Mouse (Mus musculus) kidney, embryonic 15.5 days (tissue): Measurements from ENCODE around the gene Kcnk4. TPM values are rescaled to one million over a fixed set of nuclear protein-coding genes. Genes with fewer than 3 reads are reported as not detected.

Experiments
- ATAC-seq: fragments of 200-750 bp; cut with Nextera tagmentation; replicated peaks from 2 replicates; pipeline ENCODE4 v1.8.0; 2017; ENCODE audit warnings: moderate TSS enrichment; ENCODE audit not compliant: low FRiP score
- H3K27ac ChIP-seq: fragments of 300-500 bp; sonication (generic); 2 replicates; pipeline ENCODE4 v1.5.1; 2015; ENCODE audit warnings: mild to moderate bottlenecking, inconsistent platforms
- H3K27me3 ChIP-seq: fragments of 300-500 bp; sonication (generic); 2 replicates; pipeline ENCODE4 v1.6.1; 2015; ENCODE audit warnings: inconsistent platforms
- H3K36me3 ChIP-seq: fragments of 300-500 bp; sonication (generic); 2 replicates; pipeline ENCODE4 v1.6.1; 2015; ENCODE audit warnings: inconsistent platforms
- H3K4me1 ChIP-seq: fragments of 300-500 bp; sonication (generic); 2 replicates; pipeline ENCODE4 v1.6.1; 2015; ENCODE audit warnings: inconsistent platforms
- H3K4me2 ChIP-seq: fragments of 300-500 bp; sonication (generic); 2 replicates; pipeline ENCODE4 v1.6.1; 2015; ENCODE audit warnings: moderate library complexity, mild to moderate bottlenecking, inconsistent platforms
- H3K4me3 ChIP-seq: fragments of 300-500 bp; sonication (generic); replicated peaks from 2 replicates; pipeline ENCODE4 v1.5.1; 2015; ENCODE audit warnings: mild to moderate bottlenecking, inconsistent platforms
- H3K9ac ChIP-seq: fragments of 300-500 bp; sonication (generic); 2 replicates; pipeline ENCODE4 v1.6.1; 2015; ENCODE audit warnings: mild to moderate bottlenecking, inconsistent platforms
- H3K9me3 ChIP-seq: fragments of 300-500 bp; sonication (generic); replicated peaks from 2 replicates; pipeline ENCODE4 v1.6.1; 2016; ENCODE audit warnings: inconsistent platforms
- WGBS: fragments of 180-500 bp; shearing (Covaris S2); methylation state at CpG from one replicate; pipeline ENCODE4 v1.1.7; 2015; ENCODE audit warnings: mixed read lengths; 5-methylcytosine and 5-hydroxymethylcytosine counted together
- polyA plus RNA-seq: library from polyadenylated mRNA; unstranded; fragments of >200 nt; fragmentation: Nextera tagmentation; extraction: Ambion mirVana; gene quantifications from 2 replicates; pipeline ENCODE4 v1.2.1, GENCODE M21; 2015

Kcnk4 gene
- polyA plus RNA-seq, 1 experiment from 2014 or later: 0.45 TPM

DNA sequence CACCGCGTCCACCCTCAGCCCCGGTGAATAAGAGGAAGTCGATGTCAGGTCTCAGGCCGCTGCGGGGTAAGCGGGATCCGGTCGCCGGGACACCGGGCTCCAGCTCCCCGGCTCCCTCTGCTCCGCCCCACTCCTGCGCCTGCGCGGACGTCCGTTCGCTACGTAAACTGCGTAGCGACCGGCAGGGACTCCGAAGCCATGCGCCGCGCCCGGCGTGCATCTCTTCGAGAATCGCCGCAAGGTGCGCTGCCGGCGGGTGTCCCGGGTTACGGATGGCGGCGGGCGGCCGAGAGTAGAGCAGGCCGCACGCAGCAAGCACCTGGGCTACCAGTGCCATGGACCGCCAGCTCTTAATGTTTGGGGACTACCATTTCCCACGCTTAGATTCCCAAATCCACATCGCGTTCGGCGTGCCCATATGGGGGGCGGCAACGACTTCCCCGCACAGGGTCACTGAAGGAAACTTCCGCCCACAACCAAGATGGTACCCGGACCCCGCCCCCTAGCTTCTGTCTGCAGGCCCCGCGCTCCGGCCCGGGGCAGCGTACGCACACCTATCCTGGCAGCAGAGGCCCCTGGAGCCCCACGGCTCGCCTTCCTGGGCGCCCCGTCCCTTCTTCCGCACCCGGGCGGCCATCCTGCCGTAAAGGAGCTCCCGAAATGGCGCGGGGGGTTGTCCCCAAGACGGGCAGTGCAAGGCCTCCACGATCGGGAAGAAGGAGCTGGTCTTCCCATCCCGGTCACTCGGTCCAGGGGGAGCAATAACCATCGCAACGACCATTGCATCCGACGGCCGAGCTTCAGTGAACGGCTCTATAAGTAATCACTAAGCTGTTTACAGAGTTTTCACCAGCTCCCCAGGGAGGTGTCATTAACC lies 7.3 kb upstream of the Kcnk4 start, which contains the start of gene Bad:
Gene Bad (plus strand): TSS at position 490 of the 877 bp plus-strand sequence.
- Histone ChIP-seq H3K4me1 (peaks cover 33% of the 10 kb centered on the region), H3K9me3 (no peaks in the 10 kb centered on the region), H3K27ac (peak within 1 kb of the TSS; percentile 99), H3K4me3 (peak within 1 kb of the TSS; percentile 88), H3K4me2 (peak within 1 kb of the TSS; percentile 94), H3K9ac (peak within 1 kb of the TSS; percentile 93), H3K27me3 (no peaks in the 10 kb centered on the region), H3K36me3 (peaks cover 12% of the 10 kb centered on the region; the same call in 1 of the 2 replicates)
- WGBS: under 1% methylated on average over 83 of the region's 83 CpGs
- ATAC-seq: peak; percentile 80

DNA sequence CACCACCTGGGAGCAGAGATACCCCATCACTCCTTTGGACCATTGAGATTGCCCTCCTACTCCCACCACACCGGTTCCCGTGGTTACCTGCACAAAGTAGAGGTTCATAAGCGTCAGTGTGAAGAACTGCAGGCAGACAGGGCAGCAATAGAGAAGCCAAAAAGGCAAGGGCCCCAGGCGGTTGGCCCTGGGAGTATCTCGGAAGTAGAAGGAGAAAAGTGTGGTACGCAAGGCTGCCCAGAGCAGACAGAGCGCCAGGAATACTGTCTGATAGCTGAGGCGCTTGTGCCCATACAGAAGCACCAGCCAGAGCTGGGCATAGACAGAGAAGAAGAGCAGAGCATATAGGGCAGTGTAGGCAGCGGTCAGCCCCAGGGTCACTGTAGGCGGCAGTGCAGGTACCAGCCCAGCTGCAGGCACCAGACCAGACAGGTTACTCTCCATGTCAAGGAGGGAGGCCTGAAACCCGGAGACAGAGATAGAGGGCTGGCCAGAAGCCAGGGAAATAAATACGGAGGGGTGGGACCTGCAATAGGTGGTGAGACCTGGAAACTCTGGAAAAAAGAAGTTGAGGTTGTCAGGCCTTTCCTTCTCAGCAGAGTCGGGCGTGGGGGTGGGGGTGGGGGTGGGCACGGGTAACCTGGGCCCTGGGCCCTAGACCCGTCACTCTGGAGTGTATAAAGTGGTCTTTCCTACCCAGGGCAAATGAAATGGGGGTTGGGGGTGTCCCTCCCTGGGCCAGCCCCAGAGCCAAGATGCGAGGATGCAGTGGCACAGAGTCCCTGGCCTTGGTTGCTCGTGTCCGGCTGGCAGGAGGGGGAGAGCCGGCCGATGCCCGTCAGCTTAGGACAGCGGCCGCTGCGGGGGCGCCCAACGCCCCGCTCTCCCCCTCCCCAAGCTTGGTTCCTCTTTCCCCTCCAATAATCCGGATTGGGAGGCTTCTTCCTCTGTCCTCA lies 6.4 kb upstream of the Kcnk4 start:
- Histone ChIP-seq H3K9me3 (no peaks in the 10 kb centered on the region), H3K4me3 (peak overlapping the region; percentile 88), H3K9ac (peak overlapping the region; percentile 93), H3K36me3 (0 out of 2 replicates have a peak, but pooled peaks cover 5% of the 10 kb centered on the region), H3K27me3 (peaks cover 8% of the 10 kb centered on the region), H3K4me2 (peak overlapping the region; percentile 94), H3K4me1 (peaks cover 33% of the 10 kb centered on the region), H3K27ac (peak overlapping the region; percentile 99)
- 20% methylated on average over 29 of the region's 29 CpGs for WGBS
- peak; percentile 3; the same call in 1 of the 2 replicates for ATAC-seq

DNA sequence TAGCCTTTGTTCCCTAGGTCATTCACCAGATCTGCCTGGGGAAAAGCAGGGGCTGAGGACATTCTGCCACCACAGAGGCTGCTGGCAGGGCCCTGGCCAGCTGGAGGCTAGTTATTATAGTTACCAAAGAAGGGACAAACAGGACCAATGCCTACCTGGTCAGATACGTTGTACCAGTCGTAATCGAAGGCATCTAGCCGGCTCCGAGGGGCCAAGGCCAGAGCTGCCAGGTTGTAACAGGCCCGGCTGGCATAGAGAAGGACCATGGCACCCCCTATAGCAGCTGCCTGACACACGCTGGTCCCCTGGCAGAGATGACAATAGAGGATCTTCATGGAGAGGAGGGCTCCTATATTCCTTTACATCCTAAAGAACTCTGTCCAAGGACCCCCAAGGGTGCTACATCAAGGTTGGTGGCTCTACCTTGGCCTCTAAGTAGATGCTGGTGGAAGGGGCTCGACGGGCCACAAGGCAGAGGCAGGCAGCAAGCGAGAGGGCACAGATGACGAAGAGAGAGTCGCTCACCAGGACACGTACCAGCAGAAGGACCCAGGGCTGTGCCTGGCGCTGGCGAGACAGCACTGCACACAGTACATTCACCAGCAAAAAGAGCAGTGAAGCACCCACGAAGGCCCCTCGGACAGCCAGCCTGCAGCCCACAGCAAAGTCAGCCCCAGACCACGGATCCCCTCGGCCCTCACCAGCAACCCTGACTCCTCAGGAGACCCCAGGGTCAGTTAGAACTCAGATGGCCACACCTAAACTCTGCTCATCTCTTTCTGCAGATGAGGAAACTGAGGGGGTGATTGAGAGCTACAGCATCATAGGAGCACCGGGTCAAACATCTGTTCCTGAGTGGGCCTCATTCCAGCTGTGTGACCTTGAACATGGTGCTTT lies 5.0 kb upstream of the Kcnk4 start:
- WGBS: 90% methylated on average over 20 of the region's 20 CpGs
- H3K4me2 ChIP-seq: peak overlapping the region; percentile 94; the same call in 1 of the 2 replicates

DNA sequence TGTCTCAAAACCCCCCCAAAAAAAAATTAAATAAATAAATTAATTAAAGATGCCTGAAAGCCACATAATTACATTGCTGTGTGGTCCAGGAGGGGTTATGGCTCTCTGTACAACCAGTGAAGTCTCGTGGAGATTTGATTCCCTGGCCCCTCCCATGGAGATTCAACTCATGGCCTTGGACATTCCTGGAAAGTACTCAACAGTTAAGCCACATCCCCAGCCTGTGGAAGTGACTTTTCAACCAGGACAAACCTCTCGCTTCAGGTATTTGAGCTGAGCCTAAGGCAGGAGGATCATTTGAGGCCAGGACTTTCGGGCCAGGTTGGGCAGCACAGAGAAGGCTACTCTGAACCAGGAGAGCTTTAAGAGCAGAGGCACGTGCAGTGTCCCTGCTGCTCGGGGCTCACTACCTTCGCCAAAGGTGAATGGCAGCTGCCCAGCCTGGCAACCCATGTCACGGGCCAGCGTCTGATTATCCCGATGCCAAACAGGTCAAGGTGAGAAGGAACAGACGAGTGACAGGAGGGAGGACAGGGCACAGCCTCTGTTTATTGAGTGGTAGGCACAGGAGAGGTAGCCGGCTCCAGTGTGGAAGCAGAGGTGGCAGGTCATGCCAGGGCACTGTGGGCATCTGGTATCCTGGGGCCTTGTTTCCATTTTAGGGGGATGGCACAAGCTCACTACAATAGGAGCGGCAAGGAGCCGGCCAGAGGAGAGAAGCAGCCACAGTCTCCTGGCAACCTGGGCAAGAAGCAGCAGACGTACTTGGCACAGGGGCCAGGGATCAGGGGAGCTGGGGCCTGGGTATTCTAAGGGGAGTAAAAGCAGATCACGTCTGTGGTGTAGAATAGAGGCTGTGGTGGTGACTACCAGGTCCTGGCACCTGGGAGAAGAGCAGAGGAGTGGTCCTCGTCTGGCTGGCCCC lies 3.5 kb upstream of the Kcnk4 start:
- Histone ChIP-seq H3K36me3 (no peaks in the 10 kb centered on the region), H3K9me3 (no peaks in the 10 kb centered on the region), H3K27ac (no peak overlapping the region), H3K27me3 (peaks cover 36% of the 10 kb centered on the region), H3K4me3 (no peak overlapping the region), H3K9ac (no peak overlapping the region), H3K4me2 (no peak overlapping the region), H3K4me1 (peaks cover 40% of the 10 kb centered on the region)
- no peak for ATAC-seq
- WGBS: 75% methylated on average over 16 of the region's 16 CpGs

More for the DNA sequence above, 5.0 kb upstream of the Kcnk4 start:
- ATAC-seq: no peak
- Histone ChIP-seq H3K27ac (no peak overlapping the region), H3K9ac (no peak overlapping the region; the same call in 1 of the 2 replicates), H3K9me3 (no peaks in the 10 kb centered on the region), H3K27me3 (peaks cover 21% of the 10 kb centered on the region), H3K4me1 (peaks cover 34% of the 10 kb centered on the region), H3K36me3 (no peaks in the 10 kb centered on the region), H3K4me3 (no peak overlapping the region)

DNA sequence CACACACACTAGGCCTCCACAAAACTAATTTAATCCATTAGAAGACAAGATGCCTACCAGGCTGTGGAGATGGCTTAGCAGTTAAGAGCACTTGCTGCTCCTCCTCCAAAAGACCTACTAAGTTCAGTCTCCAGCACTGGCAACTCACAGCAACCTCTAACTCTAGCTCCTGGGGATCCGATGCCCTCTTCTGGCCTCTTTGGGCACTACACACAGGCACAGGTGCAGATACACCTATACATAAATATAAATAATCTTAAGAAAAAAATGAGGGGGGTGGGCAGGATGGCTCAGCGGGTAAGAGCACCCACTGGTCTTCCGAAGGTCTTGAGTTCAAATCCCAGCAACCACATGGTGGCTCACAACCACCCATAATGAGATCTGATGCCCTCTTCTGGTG lies 2.0 kb upstream of the Kcnk4 start:
- H3K27me3 ChIP-seq: peaks cover 51% of the 10 kb centered on the region
- H3K36me3 ChIP-seq: no peaks in the 10 kb centered on the region
- no peaks in the 10 kb centered on the region for H3K9me3 ChIP-seq
- no peak overlapping the region for H3K27ac ChIP-seq
- H3K4me1 ChIP-seq: peaks cover 38% of the 10 kb centered on the region
- WGBS: 26% methylated on average over 3 of the region's 3 CpGs
- no peak overlapping the region for H3K9ac ChIP-seq
- H3K4me3 ChIP-seq: no peak overlapping the region
- H3K4me2 ChIP-seq: no peak overlapping the region
- ATAC-seq: no peak

DNA sequence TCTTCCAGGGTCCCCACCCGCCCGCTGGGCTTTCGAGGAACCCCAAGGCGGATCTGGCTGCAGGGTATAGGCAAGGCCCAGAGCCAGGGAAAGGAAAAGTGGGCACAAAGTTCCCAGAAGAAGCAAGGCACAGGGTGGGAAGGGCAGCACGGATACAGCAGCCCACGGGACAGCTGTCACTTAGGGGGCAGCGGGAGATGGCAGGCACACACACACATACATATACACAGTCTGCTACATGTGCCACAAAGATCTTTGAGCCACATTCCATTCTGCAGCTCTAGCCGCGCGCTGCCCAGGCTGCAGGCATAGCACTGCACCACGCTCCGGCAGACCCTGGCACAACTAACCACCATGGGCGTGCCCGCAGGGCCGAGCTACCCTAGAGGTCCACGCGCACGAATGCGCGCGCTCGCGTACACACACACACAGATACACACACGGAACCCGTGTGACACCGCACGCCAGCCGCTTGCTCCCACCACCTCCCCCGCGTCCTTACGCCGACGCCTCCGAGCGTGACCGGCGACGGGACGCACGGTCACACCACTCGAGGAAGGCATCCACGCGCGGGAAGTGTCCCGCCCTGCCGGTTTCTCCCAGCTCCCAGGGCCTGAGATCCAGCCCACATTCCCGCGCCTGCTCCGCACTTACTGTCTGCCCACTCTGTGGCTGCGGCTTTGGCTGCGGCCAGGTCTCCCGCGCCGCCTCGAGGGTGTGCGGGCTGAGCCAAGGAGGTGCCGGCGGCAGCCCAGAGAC lies 700 bp downstream of the Kcnk4 start:
- Histone ChIP-seq H3K36me3 (no peaks in the 10 kb centered on the region), H3K9ac (peak overlapping the region; percentile 27), H3K4me2 (peak overlapping the region; percentile 84), H3K9me3 (no peaks in the 10 kb centered on the region), H3K27me3 (peaks cover 75% of the 10 kb centered on the region), H3K4me3 (peak overlapping the region; percentile 46), H3K27ac (no peak overlapping the region), H3K4me1 (peaks cover 24% of the 10 kb centered on the region)
- peak; percentile 44; the same call in 1 of the 2 replicates for ATAC-seq
- 3% methylated on average over 57 of the region's 58 CpGs for WGBS

DNA sequence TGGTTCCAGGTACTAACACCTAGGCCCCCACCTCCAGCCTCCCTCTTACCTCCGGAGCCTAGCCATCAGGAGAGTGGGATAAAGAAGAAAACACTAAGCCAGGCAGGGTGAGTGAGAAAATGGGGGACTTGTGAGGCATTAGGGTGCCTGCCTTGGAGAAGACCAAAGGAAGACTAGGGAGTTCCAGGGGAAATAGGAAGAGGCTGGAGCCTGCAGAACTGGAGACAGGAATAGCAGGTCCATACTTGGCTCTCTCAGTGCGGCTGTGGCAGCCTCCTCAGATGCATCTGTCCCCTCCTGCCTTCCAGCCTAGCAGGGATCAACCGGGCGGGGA lies 1.2 kb downstream of the Kcnk4 start:
- 37% methylated on average over 4 of the region's 4 CpGs for WGBS
- Histone ChIP-seq H3K4me3 (peak overlapping the region; percentile 46), H3K4me2 (peak overlapping the region; percentile 84), H3K9me3 (no peaks in the 10 kb centered on the region), H3K27ac (no peak overlapping the region), H3K9ac (no peak overlapping the region), H3K4me1 (peaks cover 21% of the 10 kb centered on the region), H3K27me3 (peaks cover 81% of the 10 kb centered on the region), H3K36me3 (no peaks in the 10 kb centered on the region)
- ATAC-seq: no peak; the same call in 1 of the 2 replicates

DNA sequence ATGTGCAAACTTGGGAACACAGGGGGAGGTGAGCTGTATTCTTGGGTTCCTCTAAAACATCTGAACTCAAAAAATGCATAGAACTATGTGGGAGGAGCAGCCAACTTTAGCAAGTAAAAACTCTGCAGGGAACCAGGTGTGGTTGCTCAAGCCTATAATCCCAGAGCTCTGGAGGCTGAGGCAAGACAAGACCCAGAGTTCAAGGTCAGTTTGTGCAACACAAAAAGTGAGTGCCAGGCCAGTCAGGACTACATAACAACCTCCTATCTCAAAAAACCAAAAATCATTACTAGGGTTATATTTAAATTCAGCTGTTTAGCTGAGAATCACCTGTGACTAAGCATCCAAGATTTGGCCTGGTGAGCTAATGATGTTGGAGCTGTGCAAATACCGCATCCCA lies 2.3 kb downstream of the Kcnk4 start:
- Histone ChIP-seq H3K27me3 (peaks cover 91% of the 10 kb centered on the region), H3K9ac (no peak overlapping the region), H3K4me1 (peaks cover 24% of the 10 kb centered on the region), H3K36me3 (no peaks in the 10 kb centered on the region), H3K27ac (no peak overlapping the region), H3K9me3 (no peaks in the 10 kb centered on the region), H3K4me3 (no peak overlapping the region), H3K4me2 (no peak overlapping the region)
- 41% methylated on average over 1 of the region's 1 CpGs for WGBS
- ATAC-seq: no peak

DNA sequence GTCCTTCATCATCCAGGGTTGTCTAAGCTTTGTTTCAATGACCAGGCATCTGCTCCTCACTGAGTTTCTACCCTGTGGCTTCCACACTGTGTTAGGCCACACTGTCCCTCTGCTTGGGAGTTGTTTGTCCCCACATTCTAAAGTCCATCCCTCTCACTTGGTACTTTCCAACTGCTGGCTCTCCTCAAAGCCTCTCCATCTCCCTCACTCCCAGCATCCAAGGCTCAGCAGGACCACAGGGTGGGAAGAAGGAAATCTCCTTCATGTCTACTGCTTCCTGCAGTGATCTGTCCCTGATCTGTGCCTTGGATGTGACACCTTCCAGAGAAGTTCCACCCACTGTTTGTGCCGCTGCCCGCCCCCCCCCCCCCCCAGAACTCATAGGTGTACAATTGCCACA lies 3.3 kb downstream of the Kcnk4 start:
- Histone ChIP-seq H3K36me3 (no peaks in the 10 kb centered on the region), H3K4me2 (no peak overlapping the region), H3K9ac (no peak overlapping the region), H3K4me1 (peaks cover 33% of the 10 kb centered on the region), H3K9me3 (no peaks in the 10 kb centered on the region), H3K4me3 (no peak overlapping the region), H3K27me3 (peaks cover 97% of the 10 kb centered on the region), H3K27ac (no peak overlapping the region)
- no peak for ATAC-seq
- 0% methylated on average over 2 of the region's 2 CpGs for WGBS

DNA sequence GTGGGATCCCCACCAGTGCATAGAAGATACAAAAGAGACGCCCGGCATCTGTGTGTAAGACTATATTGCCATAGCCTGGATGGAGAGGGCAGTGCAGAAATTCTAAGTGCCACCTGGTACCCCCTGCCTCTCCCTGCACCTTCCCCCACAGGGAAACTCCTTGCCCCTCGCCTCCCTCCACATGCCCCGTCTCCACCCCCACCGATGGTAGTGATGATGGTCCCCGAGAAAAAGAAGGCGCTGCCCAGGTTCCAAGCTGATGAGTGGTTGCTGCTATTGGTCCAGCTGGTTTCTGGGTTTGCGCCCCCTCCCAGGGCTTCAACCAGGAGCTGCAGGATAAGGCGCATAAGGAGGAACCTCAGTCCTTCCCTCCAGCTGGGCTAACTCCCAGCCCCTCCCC lies 6.2 kb downstream of the Kcnk4 start:
- H3K4me1 ChIP-seq: peaks cover 34% of the 10 kb centered on the region
- H3K36me3 ChIP-seq: no peaks in the 10 kb centered on the region
- no peak for ATAC-seq
- no peak overlapping the region for H3K9ac ChIP-seq
- H3K27ac ChIP-seq: no peak overlapping the region
- WGBS: 15% methylated on average over 9 of the region's 9 CpGs
- peaks cover 97% of the 10 kb centered on the region for H3K27me3 ChIP-seq
- no peak overlapping the region for H3K4me3 ChIP-seq
- no peaks in the 10 kb centered on the region for H3K9me3 ChIP-seq
- no peak overlapping the region for H3K4me2 ChIP-seq
